Mouse (Mus musculus): ENCODE results near the gene Cacna1h. TPM values are rescaled to one million over a fixed set of nuclear protein-coding genes. Genes with fewer than 3 reads are reported as not detected.
A peak's percentile ranks its signal among the peaks of the same experiment; 100 is the strongest.

The Cacna1h gene
- polyA plus RNA-seq, 1 experiment, result 5.6 TPM

GRCm38 (mm10) chr17:25474330-25475077, 40.9 kb upstream of the Cacna1h start:
- Histone ChIP-seq H3K9ac (ENCODE audit: low read depth, poor library complexity, severe bottlenecking) (no peak overlapping the region), H3K4me3 (ENCODE audit: low read depth, low read length) (peak overlapping the region; percentile 50), H3K4me1 (ENCODE audit: control insufficient read depth, insufficient read depth, low read length) (no peaks in the 10 kb centered on the region), H3K9me3 (replicated peaks; ENCODE audit: control insufficient read depth, insufficient read depth, low read length, poor library complexity, severe bottlenecking) (no peaks in the 10 kb centered on the region), H3K27me3 (ENCODE audit: control insufficient read depth, insufficient read depth, low read length, poor library complexity, severe bottlenecking) (no peaks in the 10 kb centered on the region), H3K27ac (ENCODE audit: insufficient read depth, low read length) (no peak overlapping the region), H3K36me3 (ENCODE audit: control insufficient read depth, insufficient read depth, low read length, poor library complexity, severe bottlenecking) (no peaks in the 10 kb centered on the region)
- TF ChIP-seq POLR2A (IDR thresholded peaks at IDR 0.05; ENCODE audit: insufficient read depth, low read length) (no peak), CTCF (IDR thresholded peaks at IDR 0.05; ENCODE audit: low read depth, low read length) (peak; percentile 61)

GRCm38 (mm10) chr17:25472044-25472443, 38.5 kb upstream of the Cacna1h start:
- Histone ChIP-seq H3K9ac (ENCODE audit: low read depth, poor library complexity, severe bottlenecking) (no peak overlapping the region), H3K27ac (ENCODE audit: insufficient read depth, low read length) (no peak overlapping the region), H3K27me3 (ENCODE audit: control insufficient read depth, insufficient read depth, low read length, poor library complexity, severe bottlenecking) (no peaks in the 10 kb centered on the region), H3K4me3 (ENCODE audit: low read depth, low read length) (peak overlapping the region; percentile 36), H3K4me1 (ENCODE audit: control insufficient read depth, insufficient read depth, low read length) (no peaks in the 10 kb centered on the region), H3K9me3 (replicated peaks; ENCODE audit: control insufficient read depth, insufficient read depth, low read length, poor library complexity, severe bottlenecking) (no peaks in the 10 kb centered on the region), H3K36me3 (ENCODE audit: control insufficient read depth, insufficient read depth, low read length, poor library complexity, severe bottlenecking) (no peaks in the 10 kb centered on the region)
- TF ChIP-seq POLR2A (IDR thresholded peaks at IDR 0.05; ENCODE audit: insufficient read depth, low read length) (no peak), EP300 (IDR thresholded peaks at IDR 0.05; ENCODE audit: insufficient read depth, low read depth, low read length) (no peak), CTCF (IDR thresholded peaks at IDR 0.05; ENCODE audit: low read depth, low read length) (no peak)

DNA sequence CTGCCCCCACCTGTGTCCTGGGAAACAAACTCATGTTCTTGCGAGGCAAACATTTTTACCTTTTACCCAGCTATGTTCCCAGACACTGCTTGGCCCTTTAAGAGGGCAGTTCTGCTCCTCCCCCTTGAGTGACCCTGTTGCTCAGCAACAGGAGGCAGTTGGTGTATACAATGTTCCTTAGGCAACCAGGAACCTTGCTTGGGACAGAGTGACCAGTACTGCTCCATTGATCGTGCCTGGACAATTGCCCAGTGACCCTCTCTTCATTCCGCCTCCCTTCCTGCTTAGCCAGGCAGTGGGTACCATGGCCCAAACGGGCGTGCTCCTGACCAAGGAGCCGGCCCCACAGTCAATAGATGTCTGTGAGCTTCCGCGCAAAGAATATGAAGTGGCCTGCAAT, 37.8 kb upstream of the Cacna1h start:
- Histone ChIP-seq H3K4me3 (ENCODE audit: low read depth, low read length) (peak overlapping the region; percentile 36), H3K4me1 (ENCODE audit: control insufficient read depth, insufficient read depth, low read length) (no peaks in the 10 kb centered on the region), H3K9ac (ENCODE audit: low read depth, poor library complexity, severe bottlenecking) (no peak overlapping the region), H3K9me3 (replicated peaks; ENCODE audit: control insufficient read depth, insufficient read depth, low read length, poor library complexity, severe bottlenecking) (no peaks in the 10 kb centered on the region), H3K27ac (ENCODE audit: insufficient read depth, low read length) (no peak overlapping the region), H3K36me3 (ENCODE audit: control insufficient read depth, insufficient read depth, low read length, poor library complexity, severe bottlenecking) (no peaks in the 10 kb centered on the region), H3K27me3 (ENCODE audit: control insufficient read depth, insufficient read depth, low read length, poor library complexity, severe bottlenecking) (no peaks in the 10 kb centered on the region)
- TF ChIP-seq CTCF (IDR thresholded peaks at IDR 0.05; ENCODE audit: low read depth, low read length) (no peak), POLR2A (IDR thresholded peaks at IDR 0.05; ENCODE audit: insufficient read depth, low read length) (no peak), EP300 (IDR thresholded peaks at IDR 0.05; ENCODE audit: insufficient read depth, low read depth, low read length) (no peak)

- no peaks in the 10 kb centered on the region for H3K4me1 ChIP-seq (ENCODE audit: control insufficient read depth, insufficient read depth, low read length)
- H3K27me3 ChIP-seq (ENCODE audit: control insufficient read depth, insufficient read depth, low read length, poor library complexity, severe bottlenecking), result no peaks in the 10 kb centered on the region
- H3K4me3 ChIP-seq (ENCODE audit: low read depth, low read length), result no peak overlapping the region
- H3K9ac ChIP-seq (ENCODE audit: low read depth, poor library complexity, severe bottlenecking), result no peak overlapping the region
- no peaks in the 10 kb centered on the region for H3K9me3 ChIP-seq (replicated peaks; ENCODE audit: control insufficient read depth, insufficient read depth, low read length, poor library complexity, severe bottlenecking)
- H3K27ac ChIP-seq (ENCODE audit: insufficient read depth, low read length), result no peak overlapping the region
- no peaks in the 10 kb centered on the region for H3K36me3 ChIP-seq (ENCODE audit: control insufficient read depth, insufficient read depth, low read length, poor library complexity, severe bottlenecking)
- TF ChIP-seq EP300 (IDR thresholded peaks at IDR 0.05; ENCODE audit: insufficient read depth, low read depth, low read length) (no peak), CTCF (IDR thresholded peaks at IDR 0.05; ENCODE audit: low read depth, low read length) (peak; percentile 80)
Observed at GRCm38 (mm10) chr17:25469798-25470197, 36.2 kb upstream of the Cacna1h start.

DNA sequence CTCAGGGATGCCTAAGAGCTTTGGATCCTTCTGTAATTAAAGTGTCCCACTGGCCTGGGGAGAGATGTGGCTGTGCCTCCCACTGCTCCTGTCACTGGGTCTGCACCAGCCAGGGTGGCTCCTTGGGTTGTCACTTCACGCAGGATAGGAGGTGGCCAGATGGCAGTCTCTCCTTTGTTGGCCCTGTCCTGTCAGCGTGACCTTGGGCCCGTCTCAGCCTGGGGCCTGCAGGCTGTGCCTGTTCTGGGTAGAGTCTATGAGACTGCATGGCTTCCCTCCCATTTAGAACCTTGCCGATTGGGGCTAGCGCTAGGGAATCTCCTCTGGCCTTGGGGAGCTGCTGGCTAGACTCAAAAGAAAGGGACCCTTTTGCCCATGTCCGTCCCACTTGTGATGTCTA, 34.7 kb upstream of the Cacna1h start:
- Histone ChIP-seq H3K36me3 (ENCODE audit: control insufficient read depth, insufficient read depth, low read length, poor library complexity, severe bottlenecking) (no peaks in the 10 kb centered on the region), H3K4me1 (ENCODE audit: control insufficient read depth, insufficient read depth, low read length) (no peaks in the 10 kb centered on the region), H3K9me3 (replicated peaks; ENCODE audit: control insufficient read depth, insufficient read depth, low read length, poor library complexity, severe bottlenecking) (no peaks in the 10 kb centered on the region), H3K27ac (ENCODE audit: insufficient read depth, low read length) (no peak overlapping the region), H3K4me3 (ENCODE audit: low read depth, low read length) (no peak overlapping the region), H3K9ac (ENCODE audit: low read depth, poor library complexity, severe bottlenecking) (no peak overlapping the region), H3K27me3 (ENCODE audit: control insufficient read depth, insufficient read depth, low read length, poor library complexity, severe bottlenecking) (no peaks in the 10 kb centered on the region)
- no peak for TF ChIP-seq POLR2A (IDR thresholded peaks at IDR 0.05; ENCODE audit: insufficient read depth, low read length)
- no peak for TF ChIP-seq CTCF (IDR thresholded peaks at IDR 0.05; ENCODE audit: low read depth, low read length)
- no peak for TF ChIP-seq EP300 (IDR thresholded peaks at IDR 0.05; ENCODE audit: insufficient read depth, low read depth, low read length)

DNA sequence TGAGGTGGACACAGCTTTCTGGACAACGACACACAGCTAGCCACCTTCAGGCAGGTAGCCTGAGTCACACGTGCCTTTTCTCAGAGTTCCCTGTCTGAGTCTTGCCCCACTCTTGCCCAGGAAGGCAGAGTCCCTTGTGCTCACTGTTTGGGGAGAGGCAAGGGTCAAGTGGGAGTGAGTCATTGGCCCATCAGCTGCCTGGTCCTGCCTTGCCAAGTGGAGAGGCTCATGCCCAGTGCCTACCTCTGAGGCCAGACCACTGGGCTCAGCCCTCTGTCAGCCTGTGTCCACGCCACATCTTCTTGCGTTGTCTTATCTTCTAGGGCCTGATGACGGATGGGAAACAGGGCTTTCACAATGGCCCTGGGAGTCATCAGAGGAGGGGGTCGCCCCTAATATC, 34.2 kb upstream of the Cacna1h start:
- H3K9me3 ChIP-seq (replicated peaks; ENCODE audit: control insufficient read depth, insufficient read depth, low read length, poor library complexity, severe bottlenecking), result no peaks in the 10 kb centered on the region
- no peak for TF ChIP-seq CTCF (IDR thresholded peaks at IDR 0.05; ENCODE audit: low read depth, low read length)
- no peak for TF ChIP-seq EP300 (IDR thresholded peaks at IDR 0.05; ENCODE audit: insufficient read depth, low read depth, low read length)
- TF ChIP-seq POLR2A (IDR thresholded peaks at IDR 0.05; ENCODE audit: insufficient read depth, low read length), result no peak
- H3K27me3 ChIP-seq (ENCODE audit: control insufficient read depth, insufficient read depth, low read length, poor library complexity, severe bottlenecking), result no peaks in the 10 kb centered on the region
- H3K4me3 ChIP-seq (ENCODE audit: low read depth, low read length), result no peak overlapping the region
- H3K36me3 ChIP-seq (ENCODE audit: control insufficient read depth, insufficient read depth, low read length, poor library complexity, severe bottlenecking), result no peaks in the 10 kb centered on the region
- H3K4me1 ChIP-seq (ENCODE audit: control insufficient read depth, insufficient read depth, low read length), result no peaks in the 10 kb centered on the region
- H3K27ac ChIP-seq (ENCODE audit: insufficient read depth, low read length), result no peak overlapping the region
- H3K9ac ChIP-seq (ENCODE audit: low read depth, poor library complexity, severe bottlenecking), result no peak overlapping the region

Data from ES-Bruce4 (cell line).